Comparison of ENCODE assay signal across 13 mouse cellular contexts in the genomic region with DNA sequence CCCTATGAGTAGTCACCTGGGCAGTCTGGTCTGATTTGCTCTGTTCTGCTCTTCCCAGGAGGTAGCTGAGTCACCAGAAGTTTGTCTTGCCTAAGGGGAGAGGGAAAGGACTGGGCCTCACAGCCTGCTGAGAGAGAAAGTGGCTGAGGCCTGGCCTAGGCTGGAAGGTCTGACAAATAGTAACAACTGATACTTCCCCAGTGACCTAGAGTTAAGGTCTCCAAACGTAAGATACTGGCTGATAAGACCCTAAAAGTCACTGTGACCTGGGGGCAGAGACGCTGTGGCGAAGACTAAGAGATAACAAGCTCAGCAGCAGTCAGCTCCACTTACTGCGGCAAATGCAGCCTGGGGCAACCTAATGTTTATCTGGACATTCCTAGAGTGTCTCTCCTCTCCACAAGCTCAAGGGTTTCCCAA. TPM values are rescaled to one million over a fixed set of nuclear protein-coding genes. Genes with fewer than 3 reads are reported as not detected.
DNase-seq lines count a peak whose midpoint lies in the region; ATAC-seq and TF ChIP-seq lines count a peak whose summit lies in the region.
"Had no signal": no experiment of that assay in that cellular context is flagged by ENCODE, and none has a peak within 500 bp of the region (broad histone marks: within the 10 kb centered on the region; RNA-seq: fewer than 3 reads in every experiment).

No protein-coding gene starts in this region.

- no peak for DNase-seq in gastrocnemius, adult 2 months
- DNase-seq in gastrocnemius, postnatal 10 days: no peak
- no peak for DNase-seq in kidney, postnatal 0 days (ENCODE audit: low spot score)
- no peak for DNase-seq in kidney, adult 8-10 months
- DNase-seq in liver, postnatal 0 days: no peak
- DNase-seq in left cerebral cortex, adult 9 months (ENCODE audit: low spot score in 2 of 2): no peak
- no peak for DNase-seq in kidney, postnatal 25 days
- DNase-seq: cerebellum, adult 2 months had no signal

- ATAC-seq in kidney, postnatal 0 days (replicated peaks; ENCODE audit: low FRiP score, low read depth): no peak
- 0 out of 2 replicates have a peak, but pooled peaks have one; percentile 39 for ATAC-seq in erythroid progenitor cell, adult 5-6 weeks (replicated peaks; ENCODE audit: low FRiP score, poor library complexity, severe bottlenecking)
- no peak for ATAC-seq in liver, postnatal 0 days

- no peak overlapping the region for H3K4me3 ChIP-seq in gastrocnemius, adult 2 months
- no peak overlapping the region for H3K4me3 ChIP-seq in kidney, postnatal 0 days (replicated peaks; ENCODE audit: low read depth, low read length)
- H3K4me3 ChIP-seq in liver, postnatal 0 days (ENCODE audit: low read depth, low read length): no peak overlapping the region
- H3K4me3 ChIP-seq: embryonic facial prominence, embryonic 10.5 days; layer of hippocampus, adult 2 months; lung, embryonic 15.5 days; midbrain, embryonic 10.5 days had no signal

- 56% methylated on average over 4 of the region's 4 CpGs for WGBS in kidney, postnatal 0 days
- 28% methylated on average over 4 of the region's 4 CpGs for WGBS in liver, postnatal 0 days (ENCODE audit: insufficient replicate concordance)

- H3K9ac ChIP-seq in kidney, postnatal 0 days (ENCODE audit: low read depth, low read length): no peak overlapping the region
- no peak overlapping the region for H3K9ac ChIP-seq in liver, postnatal 0 days (replicated peaks)
- H3K9ac ChIP-seq: lung, embryonic 15.5 days had no signal

- TF ChIP-seq CTCF in gastrocnemius, adult 2 months (IDR thresholded peaks at IDR 0.05): no peak
- no peak for TF ChIP-seq CTCF in kidney, postnatal 0 days (IDR thresholded peaks at IDR 0.05; ENCODE audit: low read depth)
- TF ChIP-seq CTCF in liver, postnatal 0 days (IDR thresholded peaks at IDR 0.05; ENCODE audit: low read depth): no peak

- TF ChIP-seq EP300 in liver, postnatal 0 days (IDR thresholded peaks at IDR 0.05; ENCODE audit: low read depth): no peak

- H3K4me1 ChIP-seq in kidney, postnatal 0 days (replicated peaks; ENCODE audit: insufficient read depth, low read length): no peaks in the 10 kb centered on the region
- H3K4me1 ChIP-seq in liver, postnatal 0 days (ENCODE audit: insufficient read depth): peaks cover 22% of the 10 kb centered on the region
- H3K4me1 ChIP-seq: midbrain, embryonic 10.5 days had no signal

- H3K4me2 ChIP-seq in kidney, postnatal 0 days (ENCODE audit: low read length): no peak overlapping the region
- H3K4me2 ChIP-seq in liver, postnatal 0 days (ENCODE audit: low read depth, low read length): no peak overlapping the region
- H3K4me2 ChIP-seq: lung, embryonic 15.5 days had no signal

- intact Hi-C loops in gastrocnemius, adult 2 months (cut with DNase I): no loop called here

- H3K9me3 ChIP-seq in kidney, postnatal 0 days (replicated peaks; ENCODE audit: low read length): no peaks in the 10 kb centered on the region
- H3K9me3 ChIP-seq in liver, postnatal 0 days (ENCODE audit: low read length): no peaks in the 10 kb centered on the region
- H3K9me3 ChIP-seq: lung, embryonic 15.5 days had no signal

- no peaks in the 10 kb centered on the region for H3K27me3 ChIP-seq in kidney, postnatal 0 days (ENCODE audit: insufficient read depth, low read length)
- H3K27me3 ChIP-seq in liver, postnatal 0 days (ENCODE audit: insufficient read depth, low read length): no peaks in the 10 kb centered on the region
- H3K27me3 ChIP-seq: lung, embryonic 15.5 days had no signal

- peak overlapping the region; percentile 46; the same call in 1 of the 2 replicates for H3K27ac ChIP-seq in gastrocnemius, adult 2 months
- peak overlapping the region; percentile 25; the same call in 1 of the 2 replicates for H3K27ac ChIP-seq in kidney, postnatal 0 days
- H3K27ac ChIP-seq in liver, postnatal 0 days (ENCODE audit: low read depth): peak overlapping the region; percentile 25; the same call in 1 of the 2 replicates
- H3K27ac ChIP-seq: embryonic facial prominence, embryonic 10.5 days; layer of hippocampus, adult 2 months; lung, embryonic 15.5 days; midbrain, embryonic 10.5 days had no signal

- H3K36me3 ChIP-seq in kidney, postnatal 0 days (ENCODE audit: insufficient read depth, low read length): no peaks in the 10 kb centered on the region
- no peaks in the 10 kb centered on the region; the same call in 1 of the 2 replicates for H3K36me3 ChIP-seq in liver, postnatal 0 days (replicated peaks; ENCODE audit: insufficient read depth, low read length)

RNA-seq across cellular contexts. Expression of a gene that starts 13.1 kb away (rescaled TPM):
- total RNA-seq in gastrocnemius, adult 2 months (2021): 10 to 100 TPM; 19.3 to 20.6 TPM
- 10 to 100 TPM; 30.5 to 36.6 TPM for total RNA-seq in gastrocnemius, postnatal 10 days (2021)
- 10.3 and 10.9 TPM in 2 replicates for polyA plus RNA-seq in kidney, postnatal 0 days (2015; fragmentation: Nextera tagmentation; extraction: Ambion mirVana)
- 1.8 and 2.9 TPM in 2 replicates for total RNA-seq in erythroid progenitor cell, adult 5-6 weeks (2015; ENCODE audit: low replicate concordance)
- total RNA-seq in erythroid progenitor cell, adult 5-6 weeks (2017; ENCODE audit: low replicate concordance): 2.3 TPM in 2 replicates
- polyA plus RNA-seq in liver, postnatal 0 days (2015; fragmentation: Nextera tagmentation; extraction: Ambion mirVana): 2.4 and 2.7 TPM in 2 replicates

Comparison
In these comparisons a context has a peak if more than half of its experiments do, and no peak if none do; other contexts are left out.
1. RNA of a gene that starts 13.1 kb away (total RNA-seq): 30.5 to 36.6 TPM in gastrocnemius, postnatal 10 days and 19.3 to 20.6 TPM in gastrocnemius, adult 2 months; 1.8 to 2.9 TPM in erythroid progenitor cell, adult 5-6 weeks; every median in the first group is over 4 times any median in the second.
2. Peak in every context shown above with its lines, with median percentiles within 50 percentile points of each other: H3K27ac ChIP-seq.